Mouse (Mus musculus) right cerebral cortex, adult 18-20 months (tissue): ENCODE results near the gene 6030458C11Rik.
"Not testable (repeated sequence)": the region's sequence is repeated elsewhere in the genome, so short reads cannot be mapped to it uniquely, and the experiment has no call there.

ENCODE experiments used
- DNase-seq: peaks from one replicate; pipeline ENCODE4 v3.0.0; 2022; ENCODE audit warnings: mixed read lengths

6030458C11Rik gene

DNA sequence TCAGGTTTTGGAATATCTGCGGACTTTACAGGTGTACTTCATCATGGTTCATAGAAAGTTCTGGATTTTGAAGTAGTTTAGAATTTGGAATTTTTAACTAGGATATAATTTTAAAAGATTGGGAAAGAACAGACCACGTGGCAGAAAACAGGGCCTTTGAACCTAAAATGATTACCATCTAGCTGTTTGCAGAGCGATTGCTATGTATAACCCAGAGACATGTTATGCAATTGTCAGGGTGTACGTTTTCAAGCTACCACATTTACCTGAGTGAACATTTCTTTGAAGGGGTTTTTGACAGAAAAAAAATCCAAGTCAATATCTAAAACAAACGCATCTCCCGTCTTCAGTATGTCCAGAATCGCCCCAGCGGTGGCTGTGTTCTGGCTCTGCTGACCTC is 6.9 kb downstream of the 6030458C11Rik start:
- DNase-seq: no peak

DNA sequence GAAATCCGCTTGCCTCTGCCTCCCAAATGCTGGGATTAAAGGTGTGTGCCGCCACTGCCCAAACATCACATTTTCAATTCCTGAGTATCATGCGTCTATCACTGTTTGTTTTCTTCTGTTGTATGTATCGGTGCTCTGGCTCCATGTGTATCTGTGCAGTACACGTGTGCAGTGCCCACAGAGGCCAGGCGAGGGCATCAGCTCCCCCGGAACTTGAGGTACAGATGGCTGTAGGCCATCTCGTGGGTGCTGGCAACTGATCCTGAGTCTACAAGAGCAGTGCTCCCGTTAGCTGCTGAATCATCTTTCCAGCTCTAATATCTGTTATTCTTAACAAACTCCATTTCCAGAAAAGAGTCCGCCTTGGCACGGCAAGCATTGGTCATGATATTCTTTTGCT is 11.8 kb downstream of the 6030458C11Rik start:
- no peak for DNase-seq

DNA sequence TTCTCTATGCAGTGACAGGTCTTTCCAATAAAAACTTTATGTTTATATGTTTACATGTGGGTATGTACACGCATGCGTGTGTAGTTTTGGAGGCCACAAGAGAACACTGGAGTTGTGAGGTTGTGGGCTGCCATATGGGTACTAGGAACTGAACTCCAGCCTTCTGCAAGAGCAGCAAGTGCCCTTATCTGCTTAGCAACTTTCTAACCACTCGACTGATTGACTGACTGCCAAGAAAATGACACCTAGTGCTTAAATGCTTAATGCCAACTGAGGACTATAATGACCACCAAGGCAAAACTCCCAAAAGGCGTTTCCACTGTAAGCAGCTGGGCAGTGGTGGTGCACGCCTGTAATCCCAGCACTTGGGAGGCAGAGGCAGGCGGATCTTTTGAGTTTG is 15.1 kb downstream of the 6030458C11Rik start:
- DNase-seq: no peak

DNA sequence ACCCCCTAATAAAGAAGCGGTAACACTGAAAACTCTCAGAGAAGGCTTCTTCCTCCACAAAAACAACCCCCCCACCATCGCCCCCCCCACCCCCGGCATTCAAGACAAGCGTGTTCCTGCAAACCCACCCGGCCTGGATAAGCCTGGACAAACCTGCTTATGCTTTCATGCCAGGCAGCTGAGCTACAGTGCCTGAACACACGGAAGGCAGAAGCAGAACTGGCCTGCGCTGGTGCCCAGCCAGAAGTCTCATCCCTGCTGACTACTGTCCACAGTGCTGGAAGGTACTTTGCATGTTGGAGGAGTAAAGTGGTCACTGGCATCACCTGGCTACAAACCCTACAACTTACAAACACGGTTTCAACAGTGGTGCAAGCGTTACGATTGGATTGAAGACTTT is 17.4 kb downstream of the 6030458C11Rik start:
- no peak for DNase-seq

DNA sequence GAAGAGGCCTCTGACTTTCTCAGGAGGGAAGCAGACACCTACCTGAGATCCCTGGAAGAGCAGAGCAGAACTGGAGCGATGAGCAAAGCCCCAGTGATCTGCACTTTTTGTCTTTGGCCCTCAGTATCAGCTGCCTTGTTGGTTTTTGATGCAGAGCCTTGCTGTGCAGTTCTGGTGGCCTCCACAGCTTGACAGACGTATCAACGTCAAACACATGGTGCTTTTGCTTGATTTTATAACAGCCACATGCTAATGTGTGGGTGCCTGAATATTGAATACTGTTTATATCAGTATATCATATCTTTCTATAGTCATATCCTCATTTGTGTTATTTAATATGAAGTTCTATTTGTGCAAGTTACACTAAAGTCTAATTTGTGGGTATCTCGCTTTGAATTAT is 19.4 kb downstream of the 6030458C11Rik start:
- DNase-seq: no peak

DNA sequence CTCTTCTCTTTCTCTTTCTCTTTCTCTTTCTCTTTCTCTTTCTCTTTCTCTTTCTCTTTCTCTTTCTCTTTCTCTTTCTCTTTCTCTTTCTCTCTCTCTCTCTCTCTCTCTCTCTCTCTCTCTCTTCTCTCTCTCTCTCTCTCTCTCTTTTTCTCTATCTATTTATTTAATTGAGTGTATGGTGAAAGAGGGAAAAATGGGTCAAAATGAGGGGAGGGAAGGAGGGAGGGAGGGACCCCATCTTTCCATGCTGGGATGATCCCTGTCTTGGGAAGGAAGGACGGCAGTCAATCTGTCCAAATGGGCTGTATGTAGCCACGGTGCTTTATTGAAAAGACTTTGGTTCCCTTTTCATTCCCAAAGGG is 23.3 kb downstream of the 6030458C11Rik start:
- not testable (repeated sequence) for DNase-seq

DNA sequence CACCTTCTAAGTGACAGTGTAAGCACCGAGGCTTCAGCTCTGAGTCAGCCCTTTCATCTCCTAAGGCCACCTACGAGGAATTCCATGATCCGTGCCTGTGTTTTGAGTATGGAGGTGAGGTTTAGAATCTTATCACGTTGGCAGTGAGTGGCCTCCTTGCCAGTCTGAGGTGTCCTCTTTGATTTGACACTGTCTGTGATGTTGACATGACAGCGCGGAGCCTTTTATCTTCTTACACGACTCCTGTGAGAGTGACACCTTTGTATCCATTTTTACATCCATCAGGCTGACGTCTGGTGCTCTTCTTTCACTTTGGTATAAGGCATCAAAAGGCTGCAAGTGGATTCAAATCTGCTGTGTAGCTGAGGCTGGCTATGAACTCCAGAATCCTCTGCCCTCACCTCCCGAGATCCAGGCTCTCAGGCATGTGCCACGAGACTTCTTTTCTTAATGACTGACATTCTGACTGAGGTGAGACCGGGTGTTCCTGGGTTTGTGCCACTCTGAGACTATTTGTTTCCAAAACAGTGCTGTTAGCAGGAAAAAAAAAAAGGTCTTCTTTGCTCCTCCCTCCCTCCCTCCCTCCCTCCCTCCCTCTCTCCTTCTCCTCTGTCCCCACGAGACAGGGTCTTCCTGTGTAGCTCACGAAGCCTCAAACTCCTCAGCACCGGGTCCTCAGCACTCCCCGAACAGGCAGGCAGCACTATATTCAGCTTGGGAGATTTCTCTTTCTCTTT is 23.9 kb downstream of the 6030458C11Rik start:
- DNase-seq: no peak

DNA sequence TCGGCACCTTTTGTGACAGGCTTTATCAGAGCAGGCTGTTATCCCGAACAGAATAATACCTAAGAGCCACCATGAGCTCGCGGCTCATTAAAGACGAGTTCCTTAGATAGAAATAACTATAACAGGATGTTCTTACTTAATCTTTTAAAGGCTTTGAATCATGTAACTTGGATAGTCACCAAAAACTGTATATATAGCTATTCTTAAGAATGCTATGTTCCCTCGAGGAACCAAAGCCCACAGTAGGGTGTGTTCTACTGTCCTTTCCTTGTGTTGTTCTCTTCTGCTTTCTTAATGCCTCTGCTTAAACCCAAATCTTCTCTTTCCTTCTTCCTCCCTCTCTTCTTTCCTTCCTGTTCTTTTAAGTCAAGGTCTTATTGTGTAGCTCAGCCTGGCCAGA is 26.4 kb downstream of the 6030458C11Rik start:
- DNase-seq: no peak

DNA sequence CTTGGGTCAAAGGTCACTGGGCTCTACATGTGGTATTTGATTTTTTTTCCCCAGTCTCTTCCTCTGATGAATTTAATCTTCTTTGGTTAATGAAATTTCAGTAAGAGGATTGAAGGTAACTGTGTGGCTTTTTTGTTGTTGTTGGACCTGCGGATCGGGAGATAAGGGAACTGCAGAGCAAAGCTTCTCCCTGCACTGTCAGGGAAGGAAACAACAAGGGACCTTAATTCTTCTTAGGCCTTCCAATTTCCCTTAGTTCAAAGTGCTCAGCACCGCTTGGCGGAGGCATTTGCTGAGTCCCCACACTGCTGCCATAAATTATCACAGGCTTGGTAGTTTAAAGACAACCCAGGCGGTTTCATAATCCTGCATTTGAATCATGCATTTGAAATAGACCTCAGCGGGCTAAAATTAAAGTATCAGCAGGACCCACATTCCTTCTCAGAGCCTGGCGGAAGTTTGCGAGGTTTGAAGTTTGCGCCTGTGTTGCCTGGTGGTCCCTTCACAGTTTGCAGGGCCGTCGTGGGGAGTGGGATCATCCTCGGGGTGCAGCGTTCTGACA is 28.5 kb downstream of the 6030458C11Rik start:
- DNase-seq: peak; percentile 61

DNA sequence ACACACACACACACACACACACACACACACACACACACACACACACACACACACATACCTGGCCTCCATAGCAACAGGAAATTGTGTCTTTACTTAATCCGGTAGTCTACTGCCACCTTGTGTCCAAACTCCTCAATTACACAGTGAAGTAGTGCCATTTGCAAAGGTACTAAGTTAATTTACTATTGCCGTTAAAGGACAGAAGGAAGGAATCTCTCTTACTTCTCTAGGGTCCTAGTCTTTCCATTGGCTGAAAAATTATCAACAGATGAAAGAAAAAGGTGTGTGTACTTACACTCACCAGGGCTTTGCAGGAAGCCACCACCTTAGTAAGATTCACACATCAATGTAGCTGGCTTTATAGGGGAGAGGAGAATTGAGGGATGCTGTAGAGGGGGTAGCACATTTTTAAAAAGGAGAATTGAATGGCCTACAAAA is 29.0 kb downstream of the 6030458C11Rik start:
- DNase-seq: peak; percentile 72

DNA sequence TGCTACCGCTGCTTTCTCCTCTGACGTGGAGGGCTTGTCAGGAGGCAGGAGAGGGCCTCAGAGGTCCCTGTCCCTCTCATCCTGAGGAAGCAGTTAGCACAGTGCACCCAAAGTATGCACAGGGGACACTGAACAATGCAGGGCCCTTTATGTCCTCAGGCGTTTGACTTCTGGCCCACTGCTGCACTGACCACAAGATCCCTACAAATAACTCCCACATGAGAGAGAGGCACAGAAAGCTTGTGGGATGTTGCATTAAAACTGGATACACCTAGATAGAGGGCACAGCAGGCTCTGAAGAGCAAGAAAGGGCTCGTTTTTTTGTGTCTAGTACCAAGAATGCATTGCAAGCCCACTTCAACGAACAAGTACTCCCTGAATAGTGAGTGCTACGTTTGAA is 30.1 kb downstream of the 6030458C11Rik start:
- DNase-seq: no peak

DNA sequence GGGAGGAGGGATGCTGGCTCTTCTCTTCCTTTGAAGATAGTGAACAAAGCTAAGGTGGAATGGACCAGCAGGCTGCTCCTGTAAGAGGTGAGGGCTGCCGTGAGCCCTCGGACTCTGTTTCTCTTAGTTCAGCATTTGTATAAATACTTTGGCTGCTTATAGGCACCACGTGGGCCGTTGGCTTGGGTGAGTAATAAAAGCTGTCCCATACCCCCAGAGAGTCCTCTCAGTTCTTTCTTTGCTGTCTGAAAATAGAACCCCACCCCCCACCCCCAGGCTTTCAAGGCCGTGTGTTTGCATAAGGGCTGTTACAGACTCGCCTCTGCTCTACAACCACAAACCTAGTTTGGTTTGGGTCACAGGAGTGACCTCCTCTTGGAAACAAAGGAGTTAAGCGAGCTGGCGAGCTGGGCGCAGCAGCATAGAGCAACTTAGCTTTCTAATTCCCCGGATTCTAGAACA is 35.0 kb downstream of the 6030458C11Rik start:
- DNase-seq: no peak

DNA sequence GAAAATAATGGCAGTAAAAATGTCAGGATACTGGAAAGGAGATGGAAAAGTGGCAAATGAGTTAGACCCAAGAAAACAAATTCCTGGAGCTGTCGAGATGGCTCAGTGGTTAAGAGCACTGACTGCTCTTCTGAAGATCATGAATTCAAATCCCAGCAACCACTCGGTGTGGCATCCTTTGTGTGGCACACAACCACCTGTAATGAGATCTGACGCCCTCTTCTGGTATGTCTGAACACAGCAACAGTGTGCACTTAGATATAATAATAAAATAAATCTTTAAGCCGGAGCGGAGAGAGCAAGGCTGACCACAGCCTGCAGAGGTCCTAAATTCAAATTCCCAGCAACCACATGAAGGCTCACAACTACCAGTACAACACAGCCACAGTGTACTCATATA is 35.9 kb downstream of the 6030458C11Rik start:
- no peak for DNase-seq

DNA sequence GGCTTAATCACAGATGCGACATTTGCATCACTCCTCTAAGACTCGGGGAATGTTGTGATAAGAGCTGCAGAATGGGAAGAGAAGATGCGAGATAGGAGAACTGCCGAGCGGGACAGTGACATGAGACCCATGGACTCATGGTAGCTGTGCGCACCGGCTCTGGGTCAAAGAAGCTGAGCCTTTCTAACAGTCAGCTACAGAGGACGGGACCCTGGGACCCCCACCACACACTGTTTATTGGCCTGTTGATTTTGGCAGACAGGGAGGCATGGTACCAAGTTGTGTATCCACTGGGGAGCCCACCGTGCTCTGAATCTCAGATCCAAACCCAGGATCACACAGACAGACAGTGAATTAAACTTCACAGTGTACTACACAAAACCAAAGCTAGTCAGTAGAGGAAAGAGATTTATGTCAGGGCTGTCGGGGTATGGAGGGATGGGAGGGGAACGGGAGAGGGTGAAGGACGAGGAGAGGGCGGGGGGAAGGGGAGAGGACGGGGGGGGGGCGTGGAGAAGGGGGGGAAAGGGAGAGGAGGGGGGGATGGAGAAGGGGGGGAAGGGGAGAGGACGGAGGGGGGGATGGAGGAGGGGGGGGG is 42.6 kb downstream of the 6030458C11Rik start:
- no peak for DNase-seq

DNA sequence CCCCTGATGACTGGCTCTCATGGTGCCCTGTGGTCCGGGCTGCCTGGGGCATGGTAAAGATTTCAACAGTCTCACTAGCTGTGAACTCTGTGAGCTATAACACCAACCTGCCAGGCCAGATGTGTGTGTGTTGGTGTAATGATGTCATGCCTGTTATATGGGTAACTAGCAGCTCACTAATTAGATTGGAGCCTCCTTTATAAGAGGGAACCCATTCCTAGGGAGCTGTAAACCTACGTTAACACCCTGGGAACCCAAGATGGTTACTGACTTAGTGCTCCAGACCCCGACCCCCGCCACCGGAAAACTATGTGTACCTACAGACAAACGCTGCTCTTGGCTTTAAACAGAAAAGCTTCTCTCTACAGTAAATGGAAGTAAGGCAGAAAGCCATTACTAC is 43.2 kb downstream of the 6030458C11Rik start:
- no peak for DNase-seq

DNA sequence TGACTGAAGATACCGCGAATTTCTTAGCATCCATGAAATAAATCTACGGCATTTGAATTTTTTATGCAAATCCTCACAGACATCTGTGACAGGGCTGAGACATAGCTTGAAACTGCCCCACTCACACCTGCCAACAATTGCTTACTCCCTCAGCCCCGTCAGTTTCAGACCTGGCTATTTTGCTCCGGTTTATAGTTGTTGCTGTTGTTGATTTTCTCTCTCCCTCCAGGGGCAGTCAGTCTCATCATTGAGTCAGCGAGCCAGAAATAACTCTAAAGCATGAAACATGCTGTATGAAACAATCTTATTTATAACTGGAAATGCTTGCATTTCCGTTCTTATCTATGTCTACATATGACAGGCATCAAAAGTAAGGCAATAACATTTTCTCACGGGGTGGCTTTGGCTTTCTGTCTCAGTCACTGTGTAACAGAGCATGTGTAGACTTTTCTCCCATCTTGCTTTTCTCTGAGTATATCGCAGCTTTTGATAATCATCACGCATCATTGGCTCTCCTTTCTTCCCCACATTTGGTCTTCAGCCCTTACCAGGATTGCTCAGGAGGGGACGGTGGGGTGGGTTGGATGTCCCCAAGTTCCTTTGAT is 50.2 kb downstream of the 6030458C11Rik start:
- no peak for DNase-seq

DNA sequence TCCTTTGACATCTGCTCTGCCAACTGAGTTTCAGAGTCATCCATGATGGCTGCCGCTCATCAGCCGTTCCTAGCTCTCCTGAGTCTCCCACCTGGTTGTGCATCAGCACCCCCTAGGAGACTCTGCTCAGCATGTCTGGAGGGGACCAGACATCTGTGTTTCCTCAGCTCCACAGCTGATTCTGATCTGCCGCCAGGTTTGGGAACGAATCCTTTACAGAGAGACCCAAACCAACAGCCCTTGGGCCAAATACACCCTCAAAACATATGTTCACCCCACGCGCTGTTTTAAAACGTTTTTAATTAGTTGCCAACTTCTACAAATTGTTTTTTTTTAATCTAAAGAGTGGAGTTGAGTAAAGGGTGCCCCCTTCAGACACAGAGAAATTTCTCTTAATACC is 53.5 kb downstream of the 6030458C11Rik start:
- peak; percentile 51 for DNase-seq

DNA sequence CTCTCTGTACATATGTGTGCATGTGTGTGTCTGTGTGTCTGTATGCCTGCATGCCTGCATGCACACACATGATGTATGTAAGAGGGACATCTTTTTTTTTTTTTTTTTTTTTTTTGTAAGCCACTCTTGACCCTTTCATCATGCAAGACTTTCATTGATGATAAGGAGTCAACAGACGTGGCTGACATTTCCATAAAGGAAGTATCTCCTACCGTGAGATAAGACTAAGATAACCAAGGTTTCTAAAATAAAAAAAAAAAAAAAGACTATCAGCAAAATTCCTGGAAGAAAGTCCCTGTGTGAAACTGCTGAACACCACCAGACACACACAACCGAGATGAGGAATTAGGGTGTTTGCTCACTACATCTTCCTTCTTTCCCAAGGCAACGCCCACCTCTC is 57.6 kb downstream of the 6030458C11Rik start:
- no peak for DNase-seq

DNA sequence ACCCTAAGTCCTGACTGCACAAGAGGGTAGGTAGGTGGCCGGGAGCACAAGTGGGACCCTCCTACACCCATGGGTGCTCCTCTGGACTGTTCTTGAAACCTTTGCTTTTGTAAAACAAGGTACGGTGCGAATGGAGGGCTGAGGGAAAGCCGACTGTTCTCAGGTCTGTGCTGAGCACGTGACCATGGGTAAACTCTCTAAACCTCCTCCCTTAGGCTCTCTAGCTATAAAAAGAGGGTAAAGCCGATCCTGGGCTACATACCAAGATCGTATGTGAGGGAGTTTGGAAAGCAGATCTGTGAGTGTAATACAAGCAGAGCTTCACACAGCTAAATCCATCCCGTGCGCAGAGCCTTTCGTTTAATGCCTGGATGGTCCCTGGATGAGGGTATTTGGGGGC is 61.3 kb downstream of the 6030458C11Rik start:
- DNase-seq: no peak

DNA sequence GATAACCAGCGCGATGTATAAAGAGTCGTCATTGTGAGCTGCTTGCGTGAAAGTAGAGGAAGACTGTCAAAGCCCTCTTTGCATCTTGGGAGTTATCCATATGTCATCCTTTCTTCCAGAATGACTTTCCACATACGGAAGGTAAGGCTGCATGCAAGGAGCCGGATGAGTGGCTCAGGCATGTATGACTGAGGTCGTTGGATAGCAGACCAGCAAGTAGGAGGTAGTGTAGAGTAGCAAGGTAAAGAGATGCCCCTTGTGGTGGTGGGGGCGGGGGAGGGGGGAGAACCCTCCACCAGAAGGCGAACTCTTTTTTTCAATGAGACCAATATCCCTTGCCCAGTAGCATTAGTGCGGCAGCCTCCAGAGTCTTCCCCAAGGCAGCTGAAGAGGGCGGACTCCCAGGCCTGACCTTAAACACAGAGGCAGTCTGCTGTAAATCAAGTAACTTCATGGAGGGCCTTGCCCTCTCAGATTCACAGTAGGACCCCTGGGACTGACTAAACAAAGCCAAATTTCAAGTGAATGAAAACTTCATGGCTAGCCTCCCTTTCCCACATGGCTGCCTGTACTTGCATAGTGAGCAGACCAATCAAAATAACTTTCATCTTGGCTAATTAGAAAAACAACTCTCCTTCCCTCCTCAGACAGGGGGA is 62.1 kb downstream of the 6030458C11Rik start:
- DNase-seq: no peak

DNA sequence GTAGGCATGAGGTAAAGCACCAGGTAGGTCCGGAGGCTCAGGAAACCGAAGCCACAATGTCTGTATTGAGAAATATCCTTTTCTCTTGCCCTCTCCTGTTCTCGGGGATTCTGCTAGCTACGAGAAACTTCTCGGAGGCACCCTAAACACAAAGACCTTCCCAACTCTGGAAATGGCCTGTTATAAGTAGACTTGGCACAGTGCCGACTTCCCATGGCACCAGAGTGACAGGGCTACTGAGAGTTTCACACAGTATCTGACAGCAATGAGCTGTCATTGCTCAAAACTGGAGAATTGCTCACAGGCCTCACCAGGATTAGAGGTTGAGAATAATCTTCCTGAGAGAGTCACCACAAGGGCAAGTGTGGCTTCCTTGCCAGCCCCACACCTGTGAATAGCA is 63.7 kb downstream of the 6030458C11Rik start:
- DNase-seq: no peak

DNA sequence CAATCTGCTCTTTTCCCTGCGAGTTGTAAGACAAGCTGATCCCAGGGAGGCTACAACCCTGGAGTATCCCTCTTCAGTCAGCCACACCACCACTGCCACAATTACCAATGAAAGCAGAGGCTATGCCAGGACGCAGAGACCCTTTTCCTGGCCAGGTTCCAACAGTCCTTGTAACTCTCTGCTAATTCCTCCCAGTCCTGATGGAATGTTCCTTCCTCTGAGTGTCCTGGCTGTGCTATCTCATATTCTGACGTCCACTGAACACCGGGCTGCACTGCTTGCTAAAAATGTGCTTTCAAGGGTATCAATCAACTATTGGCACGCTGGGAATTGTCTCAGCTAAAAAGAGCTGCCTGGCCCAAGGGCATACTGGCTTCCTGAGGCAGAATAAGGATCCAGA is 66.0 kb downstream of the 6030458C11Rik start:
- no peak for DNase-seq
